Mouse (Mus musculus): ENCODE measurements around the gene Tmem38b. TPM values are rescaled to one million over a fixed set of nuclear protein-coding genes. Genes with fewer than 3 reads are reported as not detected.
"Not testable (repeated sequence)": the region's sequence is repeated elsewhere in the genome, so short reads cannot be mapped to it uniquely, and the experiment has no call there.

The Tmem38b gene
- polyA plus RNA-seq, 1 experiment: 9.2 TPM

DNA sequence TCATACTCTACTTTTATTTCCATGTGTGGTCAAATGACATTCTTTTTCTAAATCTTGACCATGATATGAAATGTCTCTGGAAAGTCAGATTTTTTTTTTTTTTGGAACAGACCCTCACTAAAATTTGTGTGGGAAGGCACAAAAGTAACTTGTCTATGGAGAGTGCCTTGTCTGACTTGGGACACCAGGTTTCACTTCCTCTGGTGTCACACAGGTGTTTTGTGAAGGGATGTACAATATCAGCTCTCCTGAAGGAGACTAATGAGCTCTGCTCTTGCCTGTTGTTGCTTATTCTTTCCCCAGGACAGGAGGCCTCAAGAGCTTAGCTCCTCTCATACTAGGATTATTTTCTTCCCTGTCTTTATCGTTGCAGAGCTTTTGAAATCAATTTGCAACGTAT is 30.8 kb upstream of the Tmem38b start:
- Histone ChIP-seq H3K27ac (ENCODE audit: insufficient read depth, low read length) (no peak overlapping the region), H3K27me3 (ENCODE audit: control insufficient read depth, insufficient read depth, low read length) (no peaks in the 10 kb centered on the region), H3K4me3 (replicated peaks; ENCODE audit: insufficient read depth, low read depth, low read length) (no peak overlapping the region), H3K4me1 (ENCODE audit: control insufficient read depth, insufficient read depth, low read length) (no peaks in the 10 kb centered on the region)
- TF ChIP-seq POLR2A (IDR thresholded peaks at IDR 0.05; ENCODE audit: borderline replicate concordance, insufficient read depth, low read length) (no peak), CTCF (IDR thresholded peaks at IDR 0.05; ENCODE audit: borderline replicate concordance, insufficient read depth, low read depth, low read length) (no peak)
- no peak for DNase-seq
- WGBS: 31% methylated on average over 2 of the region's 2 CpGs

DNA sequence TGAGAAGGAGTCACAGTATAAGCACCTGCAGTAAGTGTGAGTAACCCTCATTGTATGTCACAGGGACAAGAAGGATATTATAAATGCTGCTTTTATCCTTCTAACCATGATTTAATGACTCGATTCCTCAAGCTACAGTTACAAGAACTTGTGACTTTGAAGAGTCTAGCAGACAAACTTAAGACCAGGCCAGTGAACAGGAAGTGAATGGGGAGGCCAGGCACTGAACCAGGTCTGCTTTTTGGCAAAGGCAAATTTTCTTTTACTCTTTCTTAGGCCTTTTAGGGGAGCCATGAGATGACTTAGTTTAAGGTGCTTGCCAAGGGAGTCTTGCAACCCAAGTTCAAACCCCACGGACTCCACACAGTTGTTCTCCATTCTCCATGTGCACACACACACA is 30.1 kb upstream of the Tmem38b start:
- Histone ChIP-seq H3K27ac (ENCODE audit: insufficient read depth, low read length) (no peak overlapping the region), H3K27me3 (ENCODE audit: control insufficient read depth, insufficient read depth, low read length) (no peaks in the 10 kb centered on the region), H3K4me3 (replicated peaks; ENCODE audit: insufficient read depth, low read depth, low read length) (no peak overlapping the region), H3K4me1 (ENCODE audit: control insufficient read depth, insufficient read depth, low read length) (no peaks in the 10 kb centered on the region)
- WGBS: 91% methylated on average over 2 of the region's 2 CpGs
- no peak for DNase-seq
- no peak for TF ChIP-seq CTCF (IDR thresholded peaks at IDR 0.05; ENCODE audit: borderline replicate concordance, insufficient read depth, low read depth, low read length)
- no peak for TF ChIP-seq POLR2A (IDR thresholded peaks at IDR 0.05; ENCODE audit: borderline replicate concordance, insufficient read depth, low read length)

DNA sequence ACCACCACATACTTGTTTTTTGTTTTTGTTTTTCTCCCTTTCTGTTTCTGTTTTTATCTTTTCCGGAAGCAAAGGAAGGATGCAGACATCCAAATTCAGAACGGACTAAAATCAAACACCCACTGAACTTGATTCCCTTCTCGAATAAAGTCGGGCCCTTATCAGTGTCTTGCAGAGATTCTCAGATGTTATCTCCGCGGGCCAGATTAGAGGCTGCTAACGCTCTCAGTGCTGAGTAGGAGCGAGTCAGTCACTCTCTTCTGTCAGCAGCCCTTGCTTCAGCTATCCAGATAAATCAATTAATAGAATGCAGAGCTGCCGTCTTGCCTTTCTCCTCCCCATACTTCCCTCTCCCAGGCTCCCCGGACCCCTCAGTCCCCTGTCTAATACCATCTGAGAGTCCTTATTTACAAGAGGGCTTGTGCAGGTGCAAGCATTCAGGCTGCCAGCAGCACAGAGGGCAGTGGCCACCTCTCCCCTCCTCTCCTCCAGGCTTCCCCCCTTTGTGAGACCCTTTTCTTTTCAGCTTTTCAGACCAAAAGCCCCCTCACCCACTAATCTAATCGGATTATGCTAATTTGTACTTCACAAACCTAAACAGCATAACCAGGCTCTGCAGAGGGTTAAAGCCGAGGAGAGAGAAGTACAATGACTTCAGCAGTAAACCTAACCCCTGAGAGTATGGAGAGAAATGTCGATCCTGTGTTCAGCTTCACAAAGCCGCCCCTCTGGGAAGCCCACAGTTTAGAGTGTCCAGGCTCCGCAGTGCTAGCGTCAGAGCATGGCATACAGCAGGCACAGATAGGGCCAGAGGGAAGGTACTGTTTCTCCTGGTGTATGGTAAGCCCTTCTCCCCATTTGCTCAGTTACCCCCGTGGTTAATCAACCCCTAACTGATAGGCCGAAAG is 28.7 kb upstream of the Tmem38b start:
- no peak overlapping the region for H3K27ac ChIP-seq (ENCODE audit: insufficient read depth, low read length)
- 23% methylated on average over 18 of the region's 18 CpGs for WGBS
- no peak for DNase-seq
- no peaks in the 10 kb centered on the region for H3K27me3 ChIP-seq (ENCODE audit: control insufficient read depth, insufficient read depth, low read length)
- TF ChIP-seq CTCF (IDR thresholded peaks at IDR 0.05; ENCODE audit: borderline replicate concordance, insufficient read depth, low read depth, low read length): no peak
- no peaks in the 10 kb centered on the region for H3K4me1 ChIP-seq (ENCODE audit: control insufficient read depth, insufficient read depth, low read length)
- no peak overlapping the region for H3K4me3 ChIP-seq (replicated peaks; ENCODE audit: insufficient read depth, low read depth, low read length)

DNA sequence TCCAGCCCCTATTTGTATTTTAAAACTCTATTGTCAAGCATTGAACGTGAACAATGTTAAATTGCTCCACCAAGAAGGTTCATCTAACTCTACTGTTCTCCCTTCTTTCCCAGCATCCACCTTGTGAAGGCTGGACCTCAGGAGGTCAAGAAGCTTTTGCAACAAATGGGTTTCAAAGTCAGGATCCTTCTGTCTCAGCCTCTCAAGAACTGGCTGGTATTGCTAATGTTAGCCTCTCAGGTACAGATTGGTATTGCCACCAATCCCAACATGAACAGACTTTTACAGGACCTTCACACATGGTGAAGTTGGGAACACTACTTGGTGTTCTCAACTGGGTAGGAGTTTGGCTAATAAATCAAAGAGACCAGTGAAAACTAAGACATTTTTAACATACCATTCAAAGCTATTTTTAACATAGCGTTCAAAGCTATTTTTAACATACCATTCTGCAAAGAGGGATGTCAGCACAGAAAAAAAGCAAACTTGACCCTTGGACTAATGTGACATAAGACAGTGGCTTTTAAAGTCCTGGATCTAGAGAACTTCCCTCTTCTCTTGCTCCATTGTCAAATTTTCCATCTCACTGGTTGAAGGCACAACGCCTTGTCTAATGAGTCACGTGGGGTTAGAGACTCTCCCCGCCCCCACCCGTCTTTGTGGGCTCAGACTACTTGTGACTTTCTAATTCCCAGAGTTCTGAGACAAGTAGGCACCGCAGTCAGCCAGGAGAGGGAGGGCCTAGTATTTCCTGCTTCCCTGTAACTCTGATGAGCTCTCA is 26.8 kb upstream of the Tmem38b start:
- no peak for DNase-seq
- Histone ChIP-seq H3K27me3 (ENCODE audit: control insufficient read depth, insufficient read depth, low read length) (no peaks in the 10 kb centered on the region), H3K27ac (ENCODE audit: insufficient read depth, low read length) (no peak overlapping the region), H3K4me3 (replicated peaks; ENCODE audit: insufficient read depth, low read depth, low read length) (no peak overlapping the region), H3K4me1 (ENCODE audit: control insufficient read depth, insufficient read depth, low read length) (no peaks in the 10 kb centered on the region)
- TF ChIP-seq CTCF (IDR thresholded peaks at IDR 0.05; ENCODE audit: borderline replicate concordance, insufficient read depth, low read depth, low read length) (no peak), POLR2A (IDR thresholded peaks at IDR 0.05; ENCODE audit: borderline replicate concordance, insufficient read depth, low read length) (no peak)
- WGBS: 51% methylated on average over 7 of the region's 7 CpGs

DNA sequence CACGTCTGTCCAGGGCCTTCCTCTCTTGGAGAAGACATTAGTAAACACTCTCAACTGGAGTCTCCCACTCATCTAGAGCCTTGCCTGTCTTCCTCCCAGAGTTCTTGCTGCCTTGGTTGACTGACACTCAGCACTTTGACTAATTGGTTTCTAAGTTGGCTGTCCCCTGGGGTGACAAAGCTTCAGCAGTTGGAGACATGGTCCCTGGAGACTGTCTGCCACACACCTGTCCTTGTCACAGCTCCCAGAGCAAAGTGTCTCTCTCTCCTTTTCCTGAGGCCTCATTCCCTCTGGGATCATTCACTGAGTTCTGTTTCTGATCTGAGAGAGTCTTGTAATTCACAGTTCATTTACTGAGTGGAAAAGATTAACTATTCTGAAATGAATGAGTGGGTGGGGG is 26.1 kb upstream of the Tmem38b start:
- Histone ChIP-seq H3K27me3 (ENCODE audit: control insufficient read depth, insufficient read depth, low read length) (no peaks in the 10 kb centered on the region), H3K4me3 (replicated peaks; ENCODE audit: insufficient read depth, low read depth, low read length) (no peak overlapping the region), H3K27ac (ENCODE audit: insufficient read depth, low read length) (no peak overlapping the region), H3K4me1 (ENCODE audit: control insufficient read depth, insufficient read depth, low read length) (no peaks in the 10 kb centered on the region)
- WGBS: 66% methylated on average over 1 of the region's 1 CpGs
- TF ChIP-seq POLR2A (IDR thresholded peaks at IDR 0.05; ENCODE audit: borderline replicate concordance, insufficient read depth, low read length): no peak
- TF ChIP-seq CTCF (IDR thresholded peaks at IDR 0.05; ENCODE audit: borderline replicate concordance, insufficient read depth, low read depth, low read length): no peak
- no peak for DNase-seq

DNA sequence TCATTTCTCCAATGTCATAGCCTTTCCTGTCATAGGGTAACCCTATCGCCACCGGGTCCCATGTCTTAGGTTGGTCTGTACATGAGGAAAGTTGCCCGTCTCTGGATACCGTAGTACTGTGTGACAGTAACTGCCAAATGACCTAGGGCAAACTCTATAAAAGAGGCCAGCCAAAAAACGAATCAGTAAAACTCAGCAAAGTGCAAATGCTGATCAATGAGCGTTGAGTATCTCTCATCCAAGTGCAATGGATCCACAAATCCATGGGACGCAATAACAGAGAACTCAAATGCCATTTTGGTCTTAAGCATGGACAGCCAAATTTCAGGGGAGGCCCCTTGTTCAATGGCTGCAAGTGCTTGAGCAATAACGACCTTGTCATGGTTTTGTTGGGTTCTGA is 22.2 kb upstream of the Tmem38b start:
- not testable (repeated sequence) for DNase-seq; H3K27ac ChIP-seq (ENCODE audit: insufficient read depth, low read length); H3K27me3 ChIP-seq (ENCODE audit: control insufficient read depth, insufficient read depth, low read length); H3K4me3 ChIP-seq (replicated peaks; ENCODE audit: insufficient read depth, low read depth, low read length); H3K4me1 ChIP-seq (ENCODE audit: control insufficient read depth, insufficient read depth, low read length)
- whole genome bisulfite sequencing: 95% methylated on average over 8 of the region's 8 CpGs

DNA sequence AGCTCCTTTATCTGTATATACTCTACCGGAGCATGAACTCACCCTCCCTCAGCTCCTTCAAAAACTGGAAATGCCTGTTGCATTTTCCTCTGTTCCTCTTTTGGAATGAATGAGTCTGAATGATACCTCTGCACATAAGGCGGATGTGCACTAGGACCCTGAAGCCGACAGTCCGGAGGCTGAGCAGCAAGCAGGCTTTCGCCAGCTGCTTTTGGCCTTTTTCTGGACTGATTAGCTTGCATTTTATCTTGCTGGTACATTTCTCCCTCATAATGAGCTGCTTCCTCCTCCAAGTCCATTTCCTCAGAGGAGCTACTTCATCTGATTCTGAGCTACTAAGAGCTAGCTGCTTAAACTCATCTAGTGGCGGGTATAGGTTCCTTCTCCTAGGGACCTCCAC is 19.4 kb upstream of the Tmem38b start:
- not testable (repeated sequence) for H3K27ac ChIP-seq (ENCODE audit: insufficient read depth, low read length); H3K27me3 ChIP-seq (ENCODE audit: control insufficient read depth, insufficient read depth, low read length); H3K4me3 ChIP-seq (replicated peaks; ENCODE audit: insufficient read depth, low read depth, low read length); DNase-seq; H3K4me1 ChIP-seq (ENCODE audit: control insufficient read depth, insufficient read depth, low read length)
- WGBS: 70% methylated on average over 6 of the region's 6 CpGs

DNA sequence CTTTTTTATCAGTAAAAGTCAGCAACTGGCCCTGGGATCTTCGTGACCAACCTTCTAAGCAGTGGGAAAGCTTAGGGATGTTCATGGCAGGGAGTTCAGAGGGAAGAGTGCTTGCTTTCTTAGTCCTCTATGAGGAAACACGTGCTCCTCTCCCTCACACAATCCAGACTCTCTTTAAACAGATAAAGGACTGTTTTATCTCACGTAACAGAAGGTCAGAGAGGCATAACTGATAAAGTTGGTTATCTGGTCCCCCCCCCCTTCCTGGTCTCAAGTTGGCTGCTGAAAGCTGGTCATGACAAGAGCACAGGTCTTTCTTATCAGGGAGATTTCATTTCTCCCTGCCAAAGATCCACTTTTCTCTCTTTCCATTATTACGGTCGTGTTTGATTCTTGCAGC is 7.5 kb upstream of the Tmem38b start:
- WGBS: 68% methylated on average over 5 of the region's 5 CpGs
- no peaks in the 10 kb centered on the region for H3K27me3 ChIP-seq (ENCODE audit: control insufficient read depth, insufficient read depth, low read length)
- no peak overlapping the region for H3K4me3 ChIP-seq (replicated peaks; ENCODE audit: insufficient read depth, low read depth, low read length)
- no peak overlapping the region for H3K27ac ChIP-seq (ENCODE audit: insufficient read depth, low read length)
- TF ChIP-seq POLR2A (IDR thresholded peaks at IDR 0.05; ENCODE audit: borderline replicate concordance, insufficient read depth, low read length) (no peak), CTCF (IDR thresholded peaks at IDR 0.05; ENCODE audit: borderline replicate concordance, insufficient read depth, low read depth, low read length) (no peak)
- DNase-seq: no peak
- H3K4me1 ChIP-seq (ENCODE audit: control insufficient read depth, insufficient read depth, low read length): no peaks in the 10 kb centered on the region
